Mouse (Mus musculus): ENCODE data around the gene Mpp6.

- TF ChIP-seq CTCF (conservative IDR thresholded peaks at IDR 0.05; ENCODE audit: low read length) (no peak), NANOG (IDR thresholded peaks at IDR 0.05; ENCODE audit: borderline replicate concordance, low read length) (no peak)
These were observed 134.9 kb downstream of the Mpp6 start for GRCm38 (mm10) chr6:50244967-50245366.
